Mouse (Mus musculus): ENCODE measurements at regions not wholly inside any gene's neighbourhood (a gene's known extent, or its start where the extent isn't known, plus 50 kb on each side); places are given as distances from the start of the nearest gene placed in this dataset.
"Not testable (repeated sequence)": the region's sequence is repeated elsewhere in the genome, so short reads cannot be mapped to it uniquely, and the experiment has no call there.

GRCm38 (mm10) chr5:117040878-117041277 is 75.0 kb downstream of the Suds3 start:
- DNase-seq (ENCODE audit: low spot score) = no peak

- DNase-seq (ENCODE audit: low spot score) = peak; percentile 46
These were observed 78.7 kb downstream of the Suds3 start for GRCm38 (mm10) chr5:117037261-117037660.

- DNase-seq (ENCODE audit: low spot score) = peak; percentile 71
These were observed 83.8 kb downstream of the Suds3 start for GRCm38 (mm10) chr5:117032130-117032529.

- DNase-seq (ENCODE audit: low spot score) = no peak
These were observed 90.1 kb downstream of the Suds3 start for GRCm38 (mm10) chr5:117025689-117026383.

GRCm38 (mm10) chr5:117018419-117019150 is 97.3 kb downstream of the Suds3 start:
- DNase-seq (ENCODE audit: low spot score) = no peak

- no peak for DNase-seq (ENCODE audit: low spot score)
These were observed 104.8 kb downstream of the Suds3 start for GRCm38 (mm10) chr5:117011128-117011527.

GRCm38 (mm10) chr5:117000770-117001201 is 115.1 kb downstream of the Suds3 start:
- peak; percentile 35 for DNase-seq (ENCODE audit: low spot score)

- DNase-seq (ENCODE audit: low spot score) = no peak
These were observed 121.4 kb downstream of the Suds3 start for GRCm38 (mm10) chr5:116994508-116994907.

GRCm38 (mm10) chr5:116993674-116994073 is 122.2 kb downstream of the Suds3 start:
- no peak for DNase-seq (ENCODE audit: low spot score)

- no peak for DNase-seq (ENCODE audit: low spot score)
These were observed 124.5 kb downstream of the Suds3 start for GRCm38 (mm10) chr5:116991461-116991860.

GRCm38 (mm10) chr5:116971474-116971873 is 144.4 kb downstream of the Suds3 start:
- DNase-seq (ENCODE audit: low spot score) = not testable (repeated sequence)

- DNase-seq (ENCODE audit: low spot score) = no peak
These were observed 151.7 kb downstream of the Suds3 start for GRCm38 (mm10) chr5:116964171-116964570.

- DNase-seq (ENCODE audit: low spot score) = no peak
These were observed 152.8 kb downstream of the Suds3 start for GRCm38 (mm10) chr5:116963106-116963505.

GRCm38 (mm10) chr5:116960041-116960440 is 155.9 kb downstream of the Suds3 start:
- no peak for DNase-seq (ENCODE audit: low spot score)

GRCm38 (mm10) chr5:116958141-116958540 is 157.8 kb downstream of the Suds3 start:
- DNase-seq (ENCODE audit: low spot score) = no peak

- no peak for DNase-seq (ENCODE audit: low spot score)
These were observed 159.3 kb downstream of the Suds3 start for GRCm38 (mm10) chr5:116956572-116956971.

- DNase-seq (ENCODE audit: low spot score) = no peak
These were observed 165.5 kb downstream of the Suds3 start for GRCm38 (mm10) chr5:116950280-116950881.

GRCm38 (mm10) chr5:116934585-116934984 is 181.3 kb downstream of the Suds3 start:
- DNase-seq (ENCODE audit: low spot score) = no peak

- DNase-seq (ENCODE audit: low spot score) = no peak
These were observed 181.8 kb downstream of the Suds3 start for GRCm38 (mm10) chr5:116934151-116934550.

GRCm38 (mm10) chr5:116933105-116933504 is 182.8 kb downstream of the Suds3 start:
- no peak for DNase-seq (ENCODE audit: low spot score)

GRCm38 (mm10) chr5:116923761-116924160 is 192.2 kb downstream of the Suds3 start:
- DNase-seq (ENCODE audit: low spot score) = peak; percentile 19

GRCm38 (mm10) chr5:116922059-116922671 is 193.7 kb downstream of the Suds3 start:
- DNase-seq (ENCODE audit: low spot score) = no peak

GRCm38 (mm10) chr5:116914876-116915275 is 201.0 kb downstream of the Suds3 start:
- DNase-seq (ENCODE audit: low spot score) = no peak
